Mouse (Mus musculus): ENCODE data around the gene Mllt3. TPM values are rescaled to one million over a fixed set of nuclear protein-coding genes. Genes with fewer than 3 reads are reported as not detected.

Mllt3 gene
- total and polyA plus RNA-seq, 2 experiments from 2014 or later = 22.7 to 62.9 TPM

DNA sequence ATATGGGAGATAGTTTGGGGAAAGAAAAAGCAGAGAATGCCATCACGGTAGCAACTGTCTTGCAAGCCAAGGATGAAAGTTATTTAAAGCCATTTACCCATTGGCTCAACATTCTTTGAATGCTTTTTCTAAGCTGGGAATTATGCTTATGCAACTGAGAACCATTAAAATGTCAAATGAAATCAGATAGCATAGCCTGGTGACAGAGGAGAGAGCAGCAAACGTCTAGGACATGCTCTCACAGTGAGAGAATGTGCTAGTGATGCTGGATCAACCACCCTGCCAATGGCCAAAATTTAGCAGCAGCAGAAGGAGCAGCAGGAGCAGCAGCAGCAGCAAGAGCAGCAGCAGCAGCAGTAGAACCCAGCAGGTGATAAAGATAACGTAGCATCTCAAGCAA lies 267.4 kb downstream of the Mllt3 start:
- H3K9ac ChIP-seq (replicated peaks; ENCODE audit: low read length) = no peak overlapping the region
- no peaks in the 10 kb centered on the region for H3K9me3 ChIP-seq (ENCODE audit: low read length)
- DNase-seq (ENCODE audit: low spot score) (no peak), ATAC-seq (no peak)
- no peaks in the 10 kb centered on the region for H3K36me3 ChIP-seq (ENCODE audit: insufficient read depth, low read length)
- no peaks in the 10 kb centered on the region for H3K4me1 ChIP-seq (ENCODE audit: insufficient read depth, low read length)
- TF ChIP-seq CTCF (IDR thresholded peaks at IDR 0.05; ENCODE audit: low read depth) = no peak
- H3K4me3 ChIP-seq (ENCODE audit: low read length) = no peak overlapping the region
- no peaks in the 10 kb centered on the region for H3K27me3 ChIP-seq (ENCODE audit: insufficient read depth, low read length)
- 56% methylated on average over 3 of the region's 3 CpGs for WGBS
- no peak overlapping the region for H3K4me2 ChIP-seq (ENCODE audit: low read depth, low read length)
- no peak overlapping the region for H3K27ac ChIP-seq

DNA sequence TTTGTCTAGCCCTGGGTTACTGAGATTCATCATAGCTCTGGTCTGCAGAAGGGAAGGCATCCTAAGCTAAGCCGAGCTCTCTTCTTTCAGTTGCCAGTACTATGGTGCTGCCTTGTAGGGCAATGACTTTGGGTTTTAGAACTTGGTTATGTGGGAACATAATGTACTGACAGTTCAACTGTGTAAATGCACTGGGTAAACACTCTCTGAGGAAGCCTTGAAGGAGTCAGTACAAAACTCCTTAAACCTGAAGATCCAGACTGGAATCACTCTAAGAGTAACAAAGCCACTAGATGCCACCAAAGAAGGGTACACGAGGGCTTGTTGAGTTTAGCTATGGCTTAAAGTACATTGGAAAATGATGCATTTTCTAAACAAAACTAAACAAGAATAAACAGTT lies 272.1 kb downstream of the Mllt3 start:
- no peak for DNase-seq (ENCODE audit: low spot score)
- ATAC-seq = no peak
- no peak overlapping the region for H3K4me2 ChIP-seq (ENCODE audit: low read depth, low read length)
- no peaks in the 10 kb centered on the region for H3K4me1 ChIP-seq (ENCODE audit: insufficient read depth, low read length)
- TF ChIP-seq CTCF (IDR thresholded peaks at IDR 0.05; ENCODE audit: low read depth) = no peak
- no peaks in the 10 kb centered on the region for H3K9me3 ChIP-seq (ENCODE audit: low read length)
- WGBS = 67% methylated on average over 2 of the region's 2 CpGs
- H3K27me3 ChIP-seq (ENCODE audit: insufficient read depth, low read length) = no peaks in the 10 kb centered on the region
- no peak overlapping the region for H3K27ac ChIP-seq
- no peak overlapping the region for H3K4me3 ChIP-seq (ENCODE audit: low read length)
- H3K36me3 ChIP-seq (ENCODE audit: insufficient read depth, low read length) = no peaks in the 10 kb centered on the region
- H3K9ac ChIP-seq (replicated peaks; ENCODE audit: low read length) = no peak overlapping the region

DNA sequence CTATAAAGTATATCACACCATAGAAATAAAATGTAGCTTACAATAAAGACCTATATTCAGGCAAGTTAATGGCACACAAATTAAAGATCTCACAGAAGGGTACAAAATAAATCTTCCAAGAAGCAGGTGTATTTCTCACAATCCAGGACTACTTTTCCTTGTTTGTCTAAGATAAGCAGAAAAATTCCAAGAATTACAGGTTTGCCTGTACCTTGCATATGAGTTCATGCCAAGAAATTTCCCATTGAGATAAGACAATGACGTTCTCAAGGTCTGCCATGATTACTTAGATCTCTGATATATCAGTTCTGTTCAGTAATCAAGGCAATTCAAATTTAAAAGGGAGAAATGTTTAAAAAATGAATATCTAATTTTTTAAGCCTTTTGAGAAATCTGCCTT lies 272.9 kb downstream of the Mllt3 start:
- no peak for TF ChIP-seq CTCF (IDR thresholded peaks at IDR 0.05; ENCODE audit: low read depth)
- Histone ChIP-seq H3K4me2 (ENCODE audit: low read depth, low read length) (no peak overlapping the region), H3K4me1 (ENCODE audit: insufficient read depth, low read length) (no peaks in the 10 kb centered on the region), H3K27me3 (ENCODE audit: insufficient read depth, low read length) (no peaks in the 10 kb centered on the region), H3K4me3 (ENCODE audit: low read length) (no peak overlapping the region), H3K27ac (no peak overlapping the region), H3K9ac (replicated peaks; ENCODE audit: low read length) (no peak overlapping the region), H3K9me3 (ENCODE audit: low read length) (no peaks in the 10 kb centered on the region), H3K36me3 (ENCODE audit: insufficient read depth, low read length) (no peaks in the 10 kb centered on the region)
- WGBS = 89% methylated on average over 1 of the region's 1 CpGs
- ATAC-seq = no peak
- DNase-seq (ENCODE audit: low spot score) = no peak

DNA sequence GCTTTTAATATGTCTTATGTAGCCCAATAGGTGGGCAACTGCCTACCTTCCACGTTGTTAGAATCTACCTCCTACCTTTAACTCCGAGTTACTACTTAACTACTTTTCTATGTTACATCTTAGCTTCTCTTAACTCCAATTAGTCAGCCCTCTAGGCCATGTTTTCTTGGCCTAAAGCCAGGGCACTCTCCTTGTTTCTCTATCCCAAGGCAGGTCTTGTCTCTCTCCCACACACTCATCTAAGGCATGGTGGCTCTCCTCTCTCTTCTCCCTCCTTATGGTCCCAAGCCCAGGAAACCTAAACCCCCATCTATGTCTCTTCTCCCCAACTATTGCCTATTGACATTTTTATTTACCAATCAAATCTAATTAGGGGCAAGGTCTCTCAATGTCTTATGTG lies 273.5 kb downstream of the Mllt3 start:
- no peak overlapping the region for H3K27ac ChIP-seq
- no peaks in the 10 kb centered on the region for H3K9me3 ChIP-seq (ENCODE audit: low read length)
- no peaks in the 10 kb centered on the region for H3K27me3 ChIP-seq (ENCODE audit: insufficient read depth, low read length)
- H3K9ac ChIP-seq (replicated peaks; ENCODE audit: low read length) = no peak overlapping the region
- DNase-seq (ENCODE audit: low spot score) (no peak), ATAC-seq (no peak)
- no peaks in the 10 kb centered on the region for H3K4me1 ChIP-seq (ENCODE audit: insufficient read depth, low read length)
- WGBS = 90% methylated on average over 2 of the region's 2 CpGs
- no peaks in the 10 kb centered on the region for H3K36me3 ChIP-seq (ENCODE audit: insufficient read depth, low read length)
- no peak for TF ChIP-seq CTCF (IDR thresholded peaks at IDR 0.05; ENCODE audit: low read depth)
- no peak overlapping the region for H3K4me3 ChIP-seq (ENCODE audit: low read length)
- no peak overlapping the region for H3K4me2 ChIP-seq (ENCODE audit: low read depth, low read length)

DNA sequence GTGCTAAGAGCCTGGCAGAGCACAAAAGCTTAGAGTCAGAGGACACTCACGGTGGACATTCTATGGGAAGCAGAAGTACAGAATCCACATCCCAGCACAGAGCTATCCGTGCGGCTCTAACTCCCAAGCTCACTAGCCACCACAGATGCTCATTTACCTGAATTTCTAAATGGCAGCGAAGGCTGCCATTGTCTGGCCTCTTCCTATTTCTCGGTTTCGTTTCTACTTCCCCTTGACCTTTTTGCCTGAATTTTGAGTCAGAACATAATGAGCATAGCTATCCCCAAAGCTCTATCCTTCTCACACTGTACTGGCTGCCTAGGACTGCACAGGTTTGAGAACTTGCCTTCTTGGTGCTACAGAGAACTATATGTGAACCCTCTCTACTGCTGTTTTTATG lies 274.1 kb downstream of the Mllt3 start:
- Histone ChIP-seq H3K9me3 (ENCODE audit: low read length) (no peaks in the 10 kb centered on the region), H3K4me2 (ENCODE audit: low read depth, low read length) (no peak overlapping the region), H3K27ac (no peak overlapping the region), H3K4me3 (ENCODE audit: low read length) (no peak overlapping the region), H3K27me3 (ENCODE audit: insufficient read depth, low read length) (no peaks in the 10 kb centered on the region), H3K36me3 (ENCODE audit: insufficient read depth, low read length) (no peaks in the 10 kb centered on the region), H3K9ac (replicated peaks; ENCODE audit: low read length) (no peak overlapping the region), H3K4me1 (ENCODE audit: insufficient read depth, low read length) (no peaks in the 10 kb centered on the region)
- ATAC-seq (no peak), DNase-seq (ENCODE audit: low spot score) (no peak)
- WGBS = 94% methylated on average over 6 of the region's 6 CpGs
- no peak for TF ChIP-seq CTCF (IDR thresholded peaks at IDR 0.05; ENCODE audit: low read depth)

DNA sequence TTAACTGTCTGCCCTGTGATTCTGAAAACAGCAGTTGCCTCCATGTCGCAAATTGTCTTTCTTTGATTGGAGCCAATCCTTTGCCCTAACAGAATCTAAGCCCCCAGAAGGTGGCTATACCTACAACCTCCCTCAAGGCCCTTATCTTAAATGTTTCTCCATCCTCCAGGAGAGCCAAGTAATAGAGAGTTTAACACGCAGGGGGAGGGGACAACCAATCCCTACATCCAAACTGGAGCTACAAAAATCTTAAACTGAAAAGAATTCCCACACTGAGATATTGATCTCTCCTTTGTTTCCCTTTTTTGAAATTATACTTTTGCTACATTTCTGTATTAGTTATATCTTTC lies 281.7 kb downstream of the Mllt3 start:
- DNase-seq (ENCODE audit: low spot score) = no peak
- TF ChIP-seq CTCF (IDR thresholded peaks at IDR 0.05; ENCODE audit: low read depth) = no peak
- no peaks in the 10 kb centered on the region for H3K27me3 ChIP-seq (ENCODE audit: insufficient read depth, low read length)
- 94% methylated on average over 2 of the region's 2 CpGs for WGBS
- no peaks in the 10 kb centered on the region for H3K9me3 ChIP-seq (ENCODE audit: low read length)
- H3K4me3 ChIP-seq (ENCODE audit: low read length) = no peak overlapping the region
- no peaks in the 10 kb centered on the region for H3K36me3 ChIP-seq (ENCODE audit: insufficient read depth, low read length)
- H3K27ac ChIP-seq = no peak overlapping the region
- ATAC-seq = no peak
- no peaks in the 10 kb centered on the region for H3K4me1 ChIP-seq (ENCODE audit: insufficient read depth, low read length)
- no peak overlapping the region for H3K9ac ChIP-seq (replicated peaks; ENCODE audit: low read length)
- no peak overlapping the region for H3K4me2 ChIP-seq (ENCODE audit: low read depth, low read length)

DNA sequence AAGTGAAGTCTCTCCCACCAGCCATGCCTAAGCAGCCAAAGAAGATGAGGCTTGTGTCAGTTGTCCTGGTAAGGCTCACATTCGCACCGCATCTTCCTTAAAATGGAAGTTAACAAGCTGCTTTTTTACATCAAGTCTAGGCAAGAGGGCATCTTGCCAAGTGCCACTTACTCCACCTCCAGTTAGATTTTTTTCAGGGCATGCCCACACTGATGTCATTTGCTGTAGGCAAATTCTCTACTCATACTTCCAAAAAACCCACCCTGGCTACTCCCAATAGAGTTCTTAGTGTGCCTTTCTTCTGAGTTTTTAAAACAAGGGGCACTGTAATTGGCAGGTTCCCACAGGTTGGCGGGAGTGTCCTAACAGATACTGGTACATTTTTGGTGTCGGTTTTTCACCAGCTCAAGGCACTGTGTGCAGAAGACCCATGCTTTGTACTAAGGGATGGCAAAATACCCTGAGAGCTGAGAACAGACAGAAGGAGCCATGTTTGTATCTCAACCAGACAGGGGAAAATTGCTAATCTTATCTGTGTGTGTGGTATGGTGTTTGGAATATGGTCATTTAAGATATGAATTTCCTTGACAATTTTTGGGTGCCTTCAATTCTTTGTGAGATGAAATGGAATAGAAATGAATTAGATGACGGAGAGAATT lies 282.2 kb downstream of the Mllt3 start:
- Histone ChIP-seq H3K36me3 (ENCODE audit: insufficient read depth, low read length) (no peaks in the 10 kb centered on the region), H3K9ac (replicated peaks; ENCODE audit: low read length) (no peak overlapping the region), H3K4me1 (ENCODE audit: insufficient read depth, low read length) (no peaks in the 10 kb centered on the region), H3K9me3 (ENCODE audit: low read length) (no peaks in the 10 kb centered on the region), H3K27ac (no peak overlapping the region), H3K4me2 (ENCODE audit: low read depth, low read length) (no peak overlapping the region), H3K27me3 (ENCODE audit: insufficient read depth, low read length) (no peaks in the 10 kb centered on the region), H3K4me3 (ENCODE audit: low read length) (no peak overlapping the region)
- DNase-seq (ENCODE audit: low spot score) = no peak
- no peak for TF ChIP-seq CTCF (IDR thresholded peaks at IDR 0.05; ENCODE audit: low read depth)
- ATAC-seq = no peak
- 86% methylated on average over 5 of the region's 5 CpGs for WGBS
